Comparison of ENCODE assay signal across 8 mouse cellular contexts in genomic region chr4:55533196-55533802, GRCm38 (mm10). TPM values are rescaled to one million over a fixed set of nuclear protein-coding genes. Genes with fewer than 3 reads are reported as not detected.
DNase-seq lines count a peak whose midpoint lies in the region; ATAC-seq and TF ChIP-seq lines count a peak whose summit lies in the region.

No protein-coding gene starts in this region.

- WGBS in forebrain, embryonic 11.5 days: under 1% methylated on average over 21 of the region's 21 CpGs
- WGBS in limb, embryonic 12.5 days: under 1% methylated on average over 21 of the region's 21 CpGs
- 1% methylated on average over 21 of the region's 21 CpGs for WGBS in small intestine, adult 2 months

- H3K9ac ChIP-seq in forebrain, embryonic 11.5 days (ENCODE audit: low read length): peak overlapping the region; percentile 57
- peak overlapping the region; percentile 75 for H3K9ac ChIP-seq in limb, embryonic 12.5 days (replicated peaks)

- TF ChIP-seq CTCF in gastrocnemius, adult 2 months (IDR thresholded peaks at IDR 0.05): no peak
- no peak for TF ChIP-seq CTCF in C2C12 (IDR thresholded peaks at IDR 0.05; ENCODE audit: control insufficient read depth, insufficient read depth, insufficient read length)
- no peak; the same call in 1 of the 2 replicates for TF ChIP-seq CTCF in small intestine, adult 2 months (IDR thresholded peaks at IDR 0.05; ENCODE audit: extremely low read depth, insufficient read length, insufficient replicate concordance, low read depth, low read length)

- H3K36me3 ChIP-seq in C2C12 (ENCODE audit: control insufficient read depth, insufficient read depth): no peaks in the 10 kb centered on the region
- no peaks in the 10 kb centered on the region for H3K36me3 ChIP-seq in forebrain, embryonic 11.5 days (ENCODE audit: control insufficient read depth, insufficient read depth, low read length)
- no peaks in the 10 kb centered on the region for H3K36me3 ChIP-seq in limb, embryonic 12.5 days
- H3K36me3 ChIP-seq in small intestine, adult 2 months (ENCODE audit: control insufficient read depth, insufficient read depth, low read length): peaks cover 20% of the 10 kb centered on the region

- H3K79me2 ChIP-seq in C2C12 (ENCODE audit: control insufficient read depth, insufficient read depth): peaks cover 17% of the 10 kb centered on the region

- peak overlapping the region; percentile 96 for H3K27ac ChIP-seq in gastrocnemius, adult 2 months
- peak overlapping the region; percentile 37; the same call in 1 of the 2 replicates for H3K27ac ChIP-seq in forebrain, embryonic 11.5 days (ENCODE audit: low read depth, low read length)
- peak overlapping the region; percentile 88 for H3K27ac ChIP-seq in limb, embryonic 12.5 days
- peak overlapping the region; percentile 74 for H3K27ac ChIP-seq in small intestine, adult 2 months (ENCODE audit: insufficient read depth, low read depth, low read length)

- TF ChIP-seq POLR2A in small intestine, adult 2 months (IDR thresholded peaks at IDR 0.05; ENCODE audit: low read depth, low read length): no peak

- H3K4me2 ChIP-seq in forebrain, embryonic 11.5 days (ENCODE audit: low read depth, low read length, severe bottlenecking): peak overlapping the region; percentile 94
- peak overlapping the region; percentile 91 for H3K4me2 ChIP-seq in limb, embryonic 12.5 days

- H3K79me3 ChIP-seq in C2C12 (ENCODE audit: low read depth): no peaks in the 10 kb centered on the region

- no peaks in the 10 kb centered on the region for H3K9me3 ChIP-seq in forebrain, embryonic 11.5 days (ENCODE audit: control insufficient read depth, low read length)
- H3K9me3 ChIP-seq in limb, embryonic 12.5 days: no peaks in the 10 kb centered on the region

- peak overlapping the region; percentile 89 for H3K4me3 ChIP-seq in gastrocnemius, adult 2 months
- H3K4me3 ChIP-seq in C2C12 (ENCODE audit: insufficient read depth, poor library complexity, severe bottlenecking): peak overlapping the region; percentile 28
- H3K4me3 ChIP-seq in forebrain, embryonic 11.5 days (ENCODE audit: low read depth, low read length): peak overlapping the region; percentile 57
- H3K4me3 ChIP-seq in limb, embryonic 12.5 days (replicated peaks): peak overlapping the region; percentile 62
- H3K4me3 ChIP-seq in small intestine, adult 2 months (ENCODE audit: low read depth, low read length): peak overlapping the region; percentile 83

- no peaks in the 10 kb centered on the region for H3K27me3 ChIP-seq in C2C12 (ENCODE audit: control insufficient read depth, insufficient read depth, insufficient read length)
- peaks cover 28% of the 10 kb centered on the region for H3K27me3 ChIP-seq in forebrain, embryonic 11.5 days (ENCODE audit: control insufficient read depth, insufficient read depth, low read length)
- H3K27me3 ChIP-seq in limb, embryonic 12.5 days: peaks cover 46% of the 10 kb centered on the region
- H3K27me3 ChIP-seq in small intestine, adult 2 months (ENCODE audit: control insufficient read depth, insufficient read depth, low read length): no peaks in the 10 kb centered on the region

- H3K4me1 ChIP-seq in forebrain, embryonic 11.5 days (replicated peaks; ENCODE audit: control insufficient read depth, insufficient read depth, low read length): peaks cover 11% of the 10 kb centered on the region
- peaks cover 24% of the 10 kb centered on the region for H3K4me1 ChIP-seq in limb, embryonic 12.5 days (replicated peaks)
- H3K4me1 ChIP-seq in small intestine, adult 2 months (ENCODE audit: control insufficient read depth, insufficient read depth, insufficient read length, low read length): peaks cover 3% of the 10 kb centered on the region; the same call in 1 of the 2 replicates

- ATAC-seq in forebrain, embryonic 11.5 days (replicated peaks; ENCODE audit: low FRiP score): no peak
- no peak for ATAC-seq in limb, embryonic 12.5 days (ENCODE audit: insufficient number of reproducible peaks, insufficient read depth, low FRiP score, low TSS enrichment, low read depth)

- no peak for DNase-seq in gastrocnemius, adult 2 months
- no peak for DNase-seq in gastrocnemius, postnatal 10 days
- DNase-seq in forebrain, embryonic 11.5 days (ENCODE audit: low spot score): peak; percentile 54
- no peak for DNase-seq in adrenal gland, postnatal 10 days
- no peak for DNase-seq in right cerebral cortex, postnatal 14 days

- peak overlapping the region; percentile 34 for H3ac ChIP-seq in C2C12 (ENCODE audit: control insufficient read depth, insufficient read length, low read depth)

- intact Hi-C loops in gastrocnemius, adult 2 months (cut with DNase I): loop anchor here (1.0 to 5.0 kb wide), 2 partner anchors 118 to 579 kb away; no protein-coding TSS in a partner anchor

TF ChIP-seq in C2C12, 6 proteins besides CTCF, POLR2A, EP300 and RAD21:
- no peak for TF ChIP-seq MAX (IDR thresholded peaks at IDR 0.05)
- no peak for TF ChIP-seq FOSL1 (IDR thresholded peaks at IDR 0.05; ENCODE audit: insufficient read depth, low read length, poor library complexity, severe bottlenecking)
- TF ChIP-seq MYOG (IDR thresholded peaks at IDR 0.05; ENCODE audit: control insufficient read depth, extremely low read depth, insufficient read length): no peak
- TF ChIP-seq MYOD1 (IDR thresholded peaks at IDR 0.05; ENCODE audit: control insufficient read depth, insufficient read length, low read depth): no peak
- TF ChIP-seq USF1 (IDR thresholded peaks at IDR 0.05; ENCODE audit: low read depth): no peak
- no peak for TF ChIP-seq CEBPB (IDR thresholded peaks at IDR 0.05; ENCODE audit: low read depth)

RNA-seq across cellular contexts. Expression of gene Klf4, which starts 1.0 kb away (rescaled TPM):
- total RNA-seq in gastrocnemius, adult 2 months (2021): 10 to 100 TPM in 1 of 2 experiments, 1 to 10 TPM in 1; 8.4 to 40.0 TPM
- 10 to 100 TPM; 19.3 to 21.8 TPM for total RNA-seq in gastrocnemius, postnatal 10 days (2021)
- 11.0 TPM for polyA plus RNA-seq in C2C12 (2012; fragmentation: generic; extraction: Trizol)
- polyA plus RNA-seq in forebrain, embryonic 11.5 days (2014; fragmentation: Nextera tagmentation; extraction: Ambion mirVana): 2.0 and 2.3 TPM in 2 replicates
- polyA plus RNA-seq in limb, embryonic 12.5 days (2016; fragmentation: Nextera tagmentation; extraction: Ambion mirVana): 3.3 and 3.7 TPM in 2 replicates
- 178 and 590 TPM in 2 replicates for polyA plus RNA-seq in small intestine, adult 2 months (2012; rRNA removed)
- total RNA-seq in adrenal gland, postnatal 10 days (2021): 10 to 100 TPM; 15.3 to 46.4 TPM

Comparison
In these comparisons a context has a peak if more than half of its experiments do, and no peak if none do; other contexts are left out.
1. H3K27ac ChIP-seq: peak in every context shown above with its lines; median percentile 96 in gastrocnemius, adult 2 months; 88 in limb, embryonic 12.5 days; 74 in small intestine, adult 2 months; 37 in forebrain, embryonic 11.5 days.
2. H3K4me3 ChIP-seq: peak in every context shown above with its lines; median percentile 89 in gastrocnemius, adult 2 months; 83 in small intestine, adult 2 months; 62 in limb, embryonic 12.5 days; 57 in forebrain, embryonic 11.5 days; 28 in C2C12.
3. RNA of gene Klf4, which starts 1.0 kb away (polyA plus RNA-seq): 178 to 590 TPM in small intestine, adult 2 months; 11.0 TPM in C2C12 (single experiment), 3.3 to 3.7 TPM in limb, embryonic 12.5 days and 2.0 to 2.3 TPM in forebrain, embryonic 11.5 days; every median in the first group is over 10 times any median in the second.